Mouse (Mus musculus): ENCODE measurements around the gene Slc24a1. TPM values are rescaled to one million over a fixed set of nuclear protein-coding genes. Genes with fewer than 3 reads are reported as not detected.
"Not testable (repeated sequence)": the region's sequence is repeated elsewhere in the genome, so short reads cannot be mapped to it uniquely, and the experiment has no call there.

The Slc24a1 gene
- polyA plus RNA-seq (2015; fragmentation: Nextera tagmentation; extraction: Ambion mirVana) = 0.08 TPM in 1 of 2 replicates, not detected in the other

DNA sequence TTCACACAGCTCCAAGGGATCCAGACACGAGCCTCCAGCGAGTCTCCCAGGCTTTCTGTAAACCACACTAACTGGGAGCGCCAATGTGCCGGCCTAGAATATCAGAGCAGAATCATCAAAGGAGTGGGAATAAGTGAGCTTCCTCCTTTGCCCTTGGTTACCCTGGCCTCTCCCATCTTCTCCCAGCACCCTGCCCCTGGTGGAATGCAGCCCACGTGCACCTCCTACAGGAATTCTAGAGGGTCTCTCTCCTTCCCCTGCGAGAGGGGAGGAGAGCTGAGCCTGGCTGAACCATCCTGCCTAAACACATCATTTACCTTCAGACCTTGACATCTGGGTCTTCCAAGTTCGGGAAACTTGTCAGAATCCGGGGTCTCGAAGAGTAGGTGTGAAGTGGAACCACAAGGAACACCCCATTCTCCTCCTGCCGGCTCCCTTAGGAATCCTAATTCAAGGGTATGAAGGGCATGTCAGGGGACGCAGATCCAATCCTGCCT lies at the start of gene Slc24a1:
Gene Slc24a1 (minus strand): TSS at position 447 of the 497 bp plus-strand sequence.
- Histone ChIP-seq H3K4me1 (ENCODE audit: insufficient read depth, low read length) (no peaks in the 10 kb centered on the region), H3K4me3 (ENCODE audit: low read length) (no peak within 1 kb of the TSS), H3K9me3 (ENCODE audit: low read length) (no peaks in the 10 kb centered on the region), H3K9ac (replicated peaks; ENCODE audit: low read length) (no peak within 1 kb of the TSS), H3K4me2 (replicated peaks; ENCODE audit: low read depth, low read length) (no peak within 1 kb of the TSS), H3K27me3 (ENCODE audit: insufficient read depth, low read length) (peaks cover 16% of the 10 kb centered on the region; the same call in 1 of the 2 replicates), H3K36me3 (ENCODE audit: insufficient read depth, low read length) (no peaks in the 10 kb centered on the region), H3K27ac (ENCODE audit: low read length) (no peak within 1 kb of the TSS)
- 31% methylated on average over 11 of the region's 11 CpGs for WGBS
- no peak for ATAC-seq (ENCODE audit: low FRiP score, low TSS enrichment)

DNA sequence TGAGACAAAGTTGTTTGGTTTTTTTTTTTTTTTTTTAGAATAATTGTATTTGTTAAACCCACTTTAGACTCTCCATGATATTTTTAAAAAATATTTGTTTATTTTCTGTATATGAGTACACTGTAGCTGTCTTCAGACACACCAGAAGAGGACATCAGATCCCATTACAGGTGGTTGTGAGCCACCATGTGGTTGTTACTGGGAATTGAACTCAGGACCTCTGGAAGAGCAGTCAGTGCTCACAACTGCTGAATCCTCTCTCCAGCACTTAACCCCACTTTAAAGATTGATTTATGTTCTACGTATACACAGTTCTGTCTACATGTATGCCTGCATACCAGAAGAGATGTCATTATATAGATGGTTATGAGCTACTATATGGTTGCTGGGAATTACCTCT lies 44.1 kb upstream of the Slc24a1 start:
- not testable (repeated sequence) for H3K9ac ChIP-seq (replicated peaks; ENCODE audit: low read length); ATAC-seq (ENCODE audit: low FRiP score, low TSS enrichment); H3K9me3 ChIP-seq (ENCODE audit: low read length); H3K4me3 ChIP-seq (ENCODE audit: low read length); H3K27me3 ChIP-seq (ENCODE audit: insufficient read depth, low read length); H3K27ac ChIP-seq (ENCODE audit: low read length); H3K4me2 ChIP-seq (replicated peaks; ENCODE audit: low read depth, low read length); H3K4me1 ChIP-seq (ENCODE audit: insufficient read depth, low read length)
- peaks cover 32% of the 10 kb centered on the region for H3K36me3 ChIP-seq (ENCODE audit: insufficient read depth, low read length)
- WGBS = 97% methylated on average over 1 of the region's 1 CpGs

DNA sequence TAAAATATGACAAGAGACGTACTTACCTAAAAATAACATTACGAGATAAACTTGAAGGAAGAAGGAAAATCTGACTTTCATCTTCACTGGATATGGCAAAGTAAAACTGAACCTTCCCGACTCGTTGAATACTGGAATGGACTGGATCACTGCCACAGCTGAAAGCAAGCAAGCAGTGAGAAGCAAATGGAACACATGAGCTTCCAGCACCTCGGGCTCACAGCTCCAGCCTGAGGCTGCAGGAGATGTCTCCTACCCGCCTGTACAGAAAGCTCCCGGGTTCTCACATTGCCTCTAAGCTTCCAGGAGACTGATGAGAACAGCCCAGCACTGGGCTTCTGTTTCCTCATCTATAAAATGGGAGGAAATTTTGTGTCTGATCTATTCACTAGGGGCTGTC lies 38.9 kb upstream of the Slc24a1 start:
- Histone ChIP-seq H3K9me3 (ENCODE audit: low read length) (no peaks in the 10 kb centered on the region), H3K4me3 (ENCODE audit: low read length) (no peak overlapping the region), H3K9ac (replicated peaks; ENCODE audit: low read length) (no peak overlapping the region), H3K27me3 (ENCODE audit: insufficient read depth, low read length) (no peaks in the 10 kb centered on the region), H3K4me1 (ENCODE audit: insufficient read depth, low read length) (no peaks in the 10 kb centered on the region), H3K36me3 (ENCODE audit: insufficient read depth, low read length) (peaks cover 44% of the 10 kb centered on the region), H3K27ac (ENCODE audit: low read length) (no peak overlapping the region), H3K4me2 (replicated peaks; ENCODE audit: low read depth, low read length) (no peak overlapping the region)
- no peak for ATAC-seq (ENCODE audit: low FRiP score, low TSS enrichment)
- 88% methylated on average over 7 of the region's 7 CpGs for WGBS

DNA sequence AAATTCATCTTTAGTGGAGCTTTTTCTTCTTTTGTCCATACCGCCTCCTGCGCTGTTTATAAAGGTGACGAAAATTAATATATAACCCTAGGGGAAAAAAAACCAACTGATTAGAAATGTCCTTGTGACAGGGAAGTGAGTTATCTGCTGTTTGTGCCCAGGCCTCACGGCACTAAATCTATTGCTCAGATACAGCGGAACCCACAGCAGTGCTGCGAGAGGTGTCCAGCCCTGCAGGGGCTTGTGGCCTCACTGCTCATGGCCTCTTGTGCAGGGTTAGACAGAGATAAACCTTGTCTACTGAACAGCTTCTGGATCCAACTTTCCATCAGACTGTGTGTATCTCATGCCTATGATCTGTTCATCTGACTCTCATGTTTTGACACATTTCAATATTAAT lies 37.0 kb upstream of the Slc24a1 start:
- WGBS = 88% methylated on average over 6 of the region's 6 CpGs
- Histone ChIP-seq H3K9ac (replicated peaks; ENCODE audit: low read length) (no peak overlapping the region), H3K27ac (ENCODE audit: low read length) (no peak overlapping the region), H3K4me3 (ENCODE audit: low read length) (no peak overlapping the region), H3K4me1 (ENCODE audit: insufficient read depth, low read length) (no peaks in the 10 kb centered on the region), H3K9me3 (ENCODE audit: low read length) (no peaks in the 10 kb centered on the region), H3K4me2 (replicated peaks; ENCODE audit: low read depth, low read length) (no peak overlapping the region), H3K27me3 (ENCODE audit: insufficient read depth, low read length) (no peaks in the 10 kb centered on the region), H3K36me3 (ENCODE audit: insufficient read depth, low read length) (peaks cover 60% of the 10 kb centered on the region)
- ATAC-seq (ENCODE audit: low FRiP score, low TSS enrichment) = no peak

DNA sequence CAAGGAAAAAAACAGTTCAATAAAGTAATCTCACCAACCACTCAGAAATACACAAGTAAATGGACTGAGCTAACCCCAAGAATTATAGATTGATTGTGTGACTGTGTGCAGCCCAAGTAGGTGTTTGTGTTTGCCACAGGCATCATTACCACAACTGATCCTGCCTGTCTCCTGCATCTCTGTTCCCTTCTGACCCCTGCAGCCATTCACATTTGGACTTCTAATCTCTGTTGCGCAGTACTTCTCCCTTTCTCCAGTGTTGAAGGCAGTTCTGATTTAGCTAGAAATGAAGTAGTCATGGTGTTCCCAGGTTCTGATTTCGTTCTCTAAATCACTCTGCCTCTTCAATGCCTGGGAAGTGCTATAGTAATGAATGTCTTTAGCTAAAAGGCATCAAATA lies 36.2 kb upstream of the Slc24a1 start:
- Histone ChIP-seq H3K4me1 (ENCODE audit: insufficient read depth, low read length) (no peaks in the 10 kb centered on the region), H3K9ac (replicated peaks; ENCODE audit: low read length) (no peak overlapping the region), H3K27ac (ENCODE audit: low read length) (no peak overlapping the region), H3K27me3 (ENCODE audit: insufficient read depth, low read length) (no peaks in the 10 kb centered on the region), H3K9me3 (ENCODE audit: low read length) (no peaks in the 10 kb centered on the region), H3K4me2 (replicated peaks; ENCODE audit: low read depth, low read length) (no peak overlapping the region), H3K4me3 (ENCODE audit: low read length) (no peak overlapping the region), H3K36me3 (ENCODE audit: insufficient read depth, low read length) (peaks cover 66% of the 10 kb centered on the region)
- 97% methylated on average over 2 of the region's 2 CpGs for WGBS
- no peak for ATAC-seq (ENCODE audit: low FRiP score, low TSS enrichment)

DNA sequence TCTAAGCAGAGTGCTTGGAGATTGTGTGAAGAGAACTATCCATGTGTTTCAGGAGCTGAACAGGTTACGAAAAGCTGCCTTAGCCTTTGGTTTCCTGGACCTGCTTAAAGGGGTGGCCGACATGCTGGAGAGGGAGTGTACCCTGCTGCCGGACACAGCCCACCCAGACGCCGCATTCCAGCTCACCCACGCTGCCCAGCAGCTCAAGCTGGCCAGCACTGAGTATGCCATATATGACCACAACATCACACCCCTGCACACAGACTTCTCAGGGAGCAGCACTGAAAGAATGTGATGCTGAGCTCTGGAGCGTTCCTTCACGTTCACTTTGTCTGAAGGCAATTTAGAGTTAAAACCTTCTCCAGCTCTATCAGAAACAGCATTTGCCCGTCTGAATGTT lies 34.4 kb upstream of the Slc24a1 start:
- 85% methylated on average over 9 of the region's 9 CpGs for WGBS
- H3K36me3 ChIP-seq (ENCODE audit: insufficient read depth, low read length) = peaks cover 74% of the 10 kb centered on the region

DNA sequence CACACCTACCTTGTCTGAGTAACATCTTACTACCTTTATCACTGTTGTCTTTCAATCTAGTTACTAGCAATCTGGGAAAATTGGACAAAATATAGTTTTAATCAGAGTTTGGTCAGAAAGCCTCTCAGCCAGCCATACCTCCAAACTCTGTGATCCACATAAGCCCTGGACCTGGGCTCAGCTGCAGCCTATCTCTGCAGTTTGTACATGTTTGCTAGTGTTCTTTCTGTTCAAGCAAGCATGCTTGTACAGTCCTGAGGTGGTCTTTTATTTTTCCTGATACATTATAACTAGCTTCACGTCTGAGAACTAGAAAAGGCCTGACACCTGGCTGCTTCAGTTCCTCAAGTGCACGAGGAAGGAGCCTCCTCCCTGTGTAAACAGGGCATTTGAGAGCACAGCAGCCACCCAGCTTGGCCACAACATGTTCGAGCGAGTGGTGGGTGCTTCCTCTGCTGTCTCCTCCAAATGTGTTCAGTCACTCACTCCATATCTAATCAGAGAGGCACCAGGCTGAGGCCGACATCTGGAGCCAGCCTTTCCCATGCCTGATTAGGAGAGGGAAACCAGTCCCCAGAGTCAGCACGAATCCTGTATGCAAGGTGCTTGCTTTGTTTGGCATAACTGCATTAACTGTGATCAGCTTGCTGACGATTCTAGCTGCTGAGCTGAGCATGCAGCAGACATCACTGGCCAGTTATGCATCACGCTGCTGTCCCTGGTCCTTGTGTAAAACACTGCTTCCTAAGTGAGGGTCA lies 33.8 kb upstream of the Slc24a1 start:
- H3K27me3 ChIP-seq (ENCODE audit: insufficient read depth, low read length) = no peaks in the 10 kb centered on the region
- H3K4me2 ChIP-seq (replicated peaks; ENCODE audit: low read depth, low read length) = no peak overlapping the region
- H3K4me3 ChIP-seq (ENCODE audit: low read length) = no peak overlapping the region
- 76% methylated on average over 8 of the region's 8 CpGs for WGBS
- H3K4me1 ChIP-seq (ENCODE audit: insufficient read depth, low read length) = no peaks in the 10 kb centered on the region
- no peaks in the 10 kb centered on the region for H3K9me3 ChIP-seq (ENCODE audit: low read length)
- H3K27ac ChIP-seq (ENCODE audit: low read length) = no peak overlapping the region
- no peak for ATAC-seq (ENCODE audit: low FRiP score, low TSS enrichment)
- H3K9ac ChIP-seq (replicated peaks; ENCODE audit: low read length) = no peak overlapping the region
- H3K36me3 ChIP-seq (ENCODE audit: insufficient read depth, low read length) = peaks cover 74% of the 10 kb centered on the region

More for the DNA sequence above, 34.4 kb upstream of the Slc24a1 start:
- Histone ChIP-seq H3K4me2 (replicated peaks; ENCODE audit: low read depth, low read length) (no peak overlapping the region), H3K9ac (replicated peaks; ENCODE audit: low read length) (no peak overlapping the region), H3K9me3 (ENCODE audit: low read length) (no peaks in the 10 kb centered on the region), H3K27me3 (ENCODE audit: insufficient read depth, low read length) (no peaks in the 10 kb centered on the region), H3K4me3 (ENCODE audit: low read length) (no peak overlapping the region), H3K27ac (ENCODE audit: low read length) (no peak overlapping the region), H3K4me1 (ENCODE audit: insufficient read depth, low read length) (no peaks in the 10 kb centered on the region)
- no peak for ATAC-seq (ENCODE audit: low FRiP score, low TSS enrichment)

DNA sequence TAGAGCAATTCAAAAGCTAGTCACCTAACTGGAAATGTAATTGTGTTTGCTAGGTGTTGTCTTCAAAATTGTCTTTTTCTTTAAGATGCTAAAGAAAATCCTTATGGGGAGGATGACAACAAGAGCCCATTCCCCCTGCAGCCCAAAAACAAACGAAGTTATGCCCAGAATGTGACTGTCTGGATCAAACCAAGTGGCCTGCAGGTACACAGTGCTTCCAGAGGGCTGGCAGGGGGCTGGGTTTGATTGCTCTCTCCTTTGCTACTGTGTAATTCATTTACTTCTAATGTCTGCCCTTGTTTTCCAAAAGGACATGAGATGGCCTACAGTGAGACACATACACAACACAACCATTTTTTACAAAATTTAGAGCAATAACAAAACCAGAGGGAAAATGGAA lies 30.5 kb upstream of the Slc24a1 start:
- no peak overlapping the region for H3K4me3 ChIP-seq (ENCODE audit: low read length)
- no peaks in the 10 kb centered on the region for H3K4me1 ChIP-seq (ENCODE audit: insufficient read depth, low read length)
- no peak overlapping the region for H3K4me2 ChIP-seq (replicated peaks; ENCODE audit: low read depth, low read length)
- no peaks in the 10 kb centered on the region for H3K27me3 ChIP-seq (ENCODE audit: insufficient read depth, low read length)
- whole genome bisulfite sequencing = 79% methylated on average over 1 of the region's 1 CpGs
- H3K36me3 ChIP-seq (ENCODE audit: insufficient read depth, low read length) = peaks cover 85% of the 10 kb centered on the region
- H3K27ac ChIP-seq (ENCODE audit: low read length) = no peak overlapping the region
- H3K9ac ChIP-seq (replicated peaks; ENCODE audit: low read length) = no peak overlapping the region
- H3K9me3 ChIP-seq (ENCODE audit: low read length) = no peaks in the 10 kb centered on the region
- no peak for ATAC-seq (ENCODE audit: low FRiP score, low TSS enrichment)

DNA sequence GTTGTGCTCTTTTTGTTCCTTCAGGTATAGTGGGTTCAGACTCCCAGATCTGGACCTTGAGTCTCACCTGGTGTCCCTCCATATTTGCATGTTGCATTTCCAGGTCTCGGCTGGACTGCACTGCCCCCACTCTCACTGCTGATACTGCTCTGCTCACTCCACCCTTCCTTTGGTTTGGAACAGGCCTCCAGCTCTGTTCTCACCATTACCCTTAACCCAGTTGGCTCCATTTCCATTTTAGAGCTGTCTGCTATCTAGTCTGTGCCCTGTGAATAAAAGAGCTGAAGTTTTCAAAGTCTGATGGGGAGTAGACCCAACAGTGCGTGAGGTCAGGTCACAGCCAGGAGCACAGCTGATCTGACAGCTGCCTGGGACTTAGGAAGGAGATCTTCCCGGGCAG lies 29.1 kb upstream of the Slc24a1 start:
- H3K4me3 ChIP-seq (ENCODE audit: low read length) = no peak overlapping the region
- WGBS = 77% methylated on average over 3 of the region's 3 CpGs

DNA sequence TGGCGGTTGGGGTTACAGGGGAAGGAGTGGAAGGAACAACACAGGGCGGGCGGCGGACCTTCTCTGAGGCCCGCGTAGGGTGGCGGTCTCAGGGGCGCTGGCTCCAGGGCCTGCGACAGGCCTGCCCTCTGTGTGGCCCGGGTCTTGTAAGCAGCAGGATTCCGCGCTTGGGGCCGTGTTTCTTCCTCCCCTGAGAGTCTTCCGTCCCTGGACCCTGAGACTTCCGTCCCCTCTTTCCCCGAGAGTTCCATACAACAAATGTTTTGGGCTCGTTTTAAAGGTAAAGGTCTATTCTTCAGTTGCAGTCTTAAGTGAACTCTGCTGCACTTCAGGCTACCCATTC lies 9.5 kb upstream of the Slc24a1 start:
- 0% methylated on average over 17 of the region's 17 CpGs for WGBS

More for the DNA sequence above, 29.1 kb upstream of the Slc24a1 start:
- Histone ChIP-seq H3K27me3 (ENCODE audit: insufficient read depth, low read length) (no peaks in the 10 kb centered on the region), H3K4me1 (ENCODE audit: insufficient read depth, low read length) (no peaks in the 10 kb centered on the region), H3K27ac (ENCODE audit: low read length) (no peak overlapping the region), H3K9me3 (ENCODE audit: low read length) (no peaks in the 10 kb centered on the region), H3K9ac (replicated peaks; ENCODE audit: low read length) (no peak overlapping the region), H3K4me2 (replicated peaks; ENCODE audit: low read depth, low read length) (no peak overlapping the region), H3K36me3 (ENCODE audit: insufficient read depth, low read length) (peaks cover 86% of the 10 kb centered on the region)
- no peak for ATAC-seq (ENCODE audit: low FRiP score, low TSS enrichment)

More for the DNA sequence above, 9.5 kb upstream of the Slc24a1 start:
- ATAC-seq (ENCODE audit: low FRiP score, low TSS enrichment) = peak; percentile 86
- Histone ChIP-seq H3K4me1 (ENCODE audit: insufficient read depth, low read length) (peaks cover 6% of the 10 kb centered on the region), H3K4me2 (replicated peaks; ENCODE audit: low read depth, low read length) (peak overlapping the region; percentile 65), H3K27me3 (ENCODE audit: insufficient read depth, low read length) (no peaks in the 10 kb centered on the region), H3K36me3 (ENCODE audit: insufficient read depth, low read length) (peaks cover 18% of the 10 kb centered on the region), H3K9me3 (ENCODE audit: low read length) (no peaks in the 10 kb centered on the region), H3K9ac (replicated peaks; ENCODE audit: low read length) (peak overlapping the region; percentile 90), H3K27ac (ENCODE audit: low read length) (peak overlapping the region; percentile 88), H3K4me3 (ENCODE audit: low read length) (peak overlapping the region; percentile 67)
